Comparison of ENCODE assay signal across 1 mouse cellular context in genomic region chr4:137367275-137368088, GRCm38 (mm10).
TF ChIP-seq lines count a peak whose summit lies in the region.

No protein-coding gene starts in this region.

TF ChIP-seq in MEL, 35 proteins besides CTCF, POLR2A, EP300 and RAD21 (continued from another document):
- TF ChIP-seq MAZ (IDR thresholded peaks at IDR 0.05; ENCODE audit: low read depth, low read length), result 0 out of 2 replicates have a peak, but pooled peaks have one; percentile 5
- TF ChIP-seq JUND (IDR thresholded peaks at IDR 0.05; ENCODE audit: low read depth, low read length), result peak; percentile 80; the same call in 1 of the 2 replicates
- no peak for TF ChIP-seq KAT2A (conservative IDR thresholded peaks at IDR 0.05; ENCODE audit: low read depth, low read length)
- no peak for TF ChIP-seq NRF1 (IDR thresholded peaks at IDR 0.05; ENCODE audit: insufficient read depth, low read depth, low read length, poor library complexity, severe bottlenecking)
- TF ChIP-seq ELF1 (IDR thresholded peaks at IDR 0.05; ENCODE audit: low read depth, low read length), result no peak
- no peak for TF ChIP-seq CHD2 (IDR thresholded peaks at IDR 0.05; ENCODE audit: low read length)
- no peak; the same call in 1 of the 2 replicates for TF ChIP-seq TAL1 (IDR thresholded peaks at IDR 0.05; ENCODE audit: low read length)
- 0 out of 2 replicates have a peak, but pooled peaks have one; percentile 7 for TF ChIP-seq TCF12 (IDR thresholded peaks at IDR 0.05; ENCODE audit: low read depth, low read length)
- TF ChIP-seq POLR2AphosphoS5 (IDR thresholded peaks at IDR 0.05; ENCODE audit: borderline replicate concordance, low read depth, low read length), result no peak
- no peak for TF ChIP-seq MAX (IDR thresholded peaks at IDR 0.05; ENCODE audit: low read length)
- no peak for TF ChIP-seq USF2 (IDR thresholded peaks at IDR 0.05; ENCODE audit: borderline replicate concordance in 1 of 2, insufficient read depth in 1 of 2, low read depth in 1 of 2, low read length in 2 of 2)
- TF ChIP-seq GATA1 (IDR thresholded peaks at IDR 0.05; ENCODE audit: low read depth, low read length), result no peak
- TF ChIP-seq GABPA (IDR thresholded peaks at IDR 0.05; ENCODE audit: low read depth, low read length), result no peak
- peak; percentile 74 for TF ChIP-seq RCOR1 (IDR thresholded peaks at IDR 0.05; ENCODE audit: low read depth, low read length)
- 0 out of 2 replicates have a peak, but pooled peaks have one; percentile 27 for TF ChIP-seq MXI1 (IDR thresholded peaks at IDR 0.05; ENCODE audit: low read depth, low read length)
- TF ChIP-seq CHD1 (IDR thresholded peaks at IDR 0.05; ENCODE audit: low read depth, low read length), result no peak
- TF ChIP-seq NELFE (IDR thresholded peaks at IDR 0.05; ENCODE audit: low read depth, low read length), result no peak
- no peak for TF ChIP-seq POLR2AphosphoS2 (IDR thresholded peaks at IDR 0.05; ENCODE audit: low read length)
- no peak for TF ChIP-seq ZKSCAN1 (IDR thresholded peaks at IDR 0.05; ENCODE audit: low read depth, low read length)
- no peak for TF ChIP-seq MAFK (IDR thresholded peaks at IDR 0.05; ENCODE audit: borderline replicate concordance, low read depth, low read length)
- no peak for TF ChIP-seq ZMIZ1 (IDR thresholded peaks at IDR 0.05; ENCODE audit: low read depth, low read length)
- TF ChIP-seq BHLHE40 (IDR thresholded peaks at IDR 0.05; ENCODE audit: borderline replicate concordance, low read depth, low read length), result no peak
- TF ChIP-seq USF1 (IDR thresholded peaks at IDR 0.05; ENCODE audit: low read depth, low read length), result no peak
